In genomic region chr14:103898689-103899088, GRCm38 (mm10) we compare ENCODE assay signal across 8 mouse cellular contexts. TPM values are rescaled to one million over a fixed set of nuclear protein-coding genes. Genes with fewer than 3 reads are reported as not detected.
DNase-seq lines count a peak whose midpoint lies in the region; ATAC-seq and TF ChIP-seq lines count a peak whose summit lies in the region.

No protein-coding gene starts in this region.

- ATAC-seq in lung, postnatal 0 days: peak; percentile 28; the same call in 1 of the 2 replicates
- peak; percentile 76 for ATAC-seq in forebrain, embryonic 14.5 days
- no peak for ATAC-seq in kidney, postnatal 0 days (replicated peaks; ENCODE audit: low FRiP score, low read depth)
- peak; percentile 77 for ATAC-seq in midbrain, embryonic 14.5 days (ENCODE audit: low FRiP score, low TSS enrichment)
- ATAC-seq in erythroid progenitor cell, adult 5-6 weeks (replicated peaks; ENCODE audit: low FRiP score, poor library complexity, severe bottlenecking): no peak

- 28% methylated on average over 9 of the region's 9 CpGs for WGBS in lung, postnatal 0 days
- WGBS in forebrain, embryonic 14.5 days: 4% methylated on average over 9 of the region's 9 CpGs
- WGBS in kidney, postnatal 0 days: 19% methylated on average over 9 of the region's 9 CpGs
- WGBS in midbrain, embryonic 14.5 days: 4% methylated on average over 9 of the region's 9 CpGs

- no peaks in the 10 kb centered on the region for H3K36me3 ChIP-seq in lung, postnatal 0 days (ENCODE audit: insufficient read depth, low read length)
- H3K36me3 ChIP-seq in forebrain, embryonic 14.5 days (ENCODE audit: control insufficient read depth, insufficient read depth, low read length): no peaks in the 10 kb centered on the region
- H3K36me3 ChIP-seq in kidney, postnatal 0 days (ENCODE audit: insufficient read depth, low read length): no peaks in the 10 kb centered on the region
- H3K36me3 ChIP-seq in midbrain, embryonic 14.5 days (ENCODE audit: control insufficient read depth, insufficient read depth, low read length): no peaks in the 10 kb centered on the region

- H3K27me3 ChIP-seq in lung, postnatal 0 days (replicated peaks; ENCODE audit: insufficient read depth, low read length): no peaks in the 10 kb centered on the region
- no peaks in the 10 kb centered on the region for H3K27me3 ChIP-seq in forebrain, embryonic 14.5 days (replicated peaks; ENCODE audit: control insufficient read depth, insufficient read depth, low read length)
- H3K27me3 ChIP-seq in kidney, postnatal 0 days (ENCODE audit: insufficient read depth, low read length): no peaks in the 10 kb centered on the region
- H3K27me3 ChIP-seq in midbrain, embryonic 14.5 days (ENCODE audit: control insufficient read depth, insufficient read depth, low read length): no peaks in the 10 kb centered on the region

- no peak for TF ChIP-seq EP300 in lung, postnatal 0 days (IDR thresholded peaks at IDR 0.05)

- peak overlapping the region; percentile 44 for H3K4me2 ChIP-seq in lung, postnatal 0 days (replicated peaks; ENCODE audit: low read depth, low read length)
- H3K4me2 ChIP-seq in forebrain, embryonic 14.5 days (ENCODE audit: low read length): peak overlapping the region; percentile 58
- peak overlapping the region; percentile 56 for H3K4me2 ChIP-seq in kidney, postnatal 0 days (ENCODE audit: low read length)
- H3K4me2 ChIP-seq in midbrain, embryonic 14.5 days (ENCODE audit: low read length): peak overlapping the region; percentile 60

- peak; percentile 22 for DNase-seq in lung, postnatal 0 days (ENCODE audit: low spot score)
- DNase-seq in lung, postnatal 36 days: no peak
- DNase-seq in forebrain, embryonic 14.5 days (ENCODE audit: low spot score): peak; percentile 45
- DNase-seq in kidney, postnatal 0 days (ENCODE audit: low spot score): peak; percentile 39
- DNase-seq in midbrain, embryonic 14.5 days: peak; percentile 64
- no peak for DNase-seq in urinary bladder, postnatal 36 days (ENCODE audit: low spot score in 2 of 2)
- no peak for DNase-seq in ovary, postnatal 10 days (ENCODE audit: low spot score)

- H3K27ac ChIP-seq in lung, postnatal 0 days (ENCODE audit: low read length): 0 out of 2 replicates have a peak overlapping the region, but pooled peaks have one; percentile 15
- H3K27ac ChIP-seq in forebrain, embryonic 14.5 days (ENCODE audit: low read depth, low read length): no peak overlapping the region; the same call in 1 of the 2 replicates
- H3K27ac ChIP-seq in kidney, postnatal 0 days: no peak overlapping the region
- peak overlapping the region; percentile 74 for H3K27ac ChIP-seq in midbrain, embryonic 14.5 days (replicated peaks; ENCODE audit: low read depth, low read length)

- H3K9ac ChIP-seq in lung, postnatal 0 days (replicated peaks; ENCODE audit: low read depth): no peak overlapping the region
- peak overlapping the region; percentile 21; the same call in 1 of the 2 replicates for H3K9ac ChIP-seq in forebrain, embryonic 14.5 days (ENCODE audit: low read length)
- H3K9ac ChIP-seq in kidney, postnatal 0 days (ENCODE audit: low read depth, low read length): no peak overlapping the region
- H3K9ac ChIP-seq in midbrain, embryonic 14.5 days (replicated peaks; ENCODE audit: low read length): no peak overlapping the region

- no peak overlapping the region for H3K4me3 ChIP-seq in lung, postnatal 0 days (ENCODE audit: low read depth, low read length)
- peak overlapping the region; percentile 24 for H3K4me3 ChIP-seq in forebrain, embryonic 14.5 days (ENCODE audit: low read depth, low read length)
- H3K4me3 ChIP-seq in kidney, postnatal 0 days (replicated peaks; ENCODE audit: low read depth, low read length): peak overlapping the region; percentile 24
- H3K4me3 ChIP-seq in midbrain, embryonic 14.5 days (replicated peaks; ENCODE audit: low read depth, low read length): peak overlapping the region; percentile 27

- H3K4me1 ChIP-seq in lung, postnatal 0 days (ENCODE audit: insufficient read depth, low read depth, low read length): peaks cover 6% of the 10 kb centered on the region; the same call in 1 of the 2 replicates
- peaks cover 12% of the 10 kb centered on the region for H3K4me1 ChIP-seq in forebrain, embryonic 14.5 days (ENCODE audit: control insufficient read depth, insufficient read depth, low read length)
- H3K4me1 ChIP-seq in kidney, postnatal 0 days (replicated peaks; ENCODE audit: insufficient read depth, low read length): no peaks in the 10 kb centered on the region
- peaks cover 4% of the 10 kb centered on the region; the same call in 1 of the 2 replicates for H3K4me1 ChIP-seq in midbrain, embryonic 14.5 days (ENCODE audit: control insufficient read depth, insufficient read depth, low read length)

- H3K9me3 ChIP-seq in lung, postnatal 0 days (ENCODE audit: low read length): no peaks in the 10 kb centered on the region
- no peaks in the 10 kb centered on the region for H3K9me3 ChIP-seq in forebrain, embryonic 14.5 days (replicated peaks; ENCODE audit: control insufficient read depth, low read length)
- no peaks in the 10 kb centered on the region for H3K9me3 ChIP-seq in kidney, postnatal 0 days (replicated peaks; ENCODE audit: low read length)
- H3K9me3 ChIP-seq in midbrain, embryonic 14.5 days (ENCODE audit: control insufficient read depth, low read length): no peaks in the 10 kb centered on the region

- TF ChIP-seq CTCF in lung, postnatal 0 days (IDR thresholded peaks at IDR 0.05): no peak
- TF ChIP-seq CTCF in kidney, postnatal 0 days (IDR thresholded peaks at IDR 0.05; ENCODE audit: low read depth): no peak

RNA-seq across cellular contexts. Expression of gene Ednrb, which starts 54.5 kb away (rescaled TPM):
- 116 and 139 TPM in 2 replicates for polyA plus RNA-seq in lung, postnatal 0 days (2015; fragmentation: Nextera tagmentation; extraction: Ambion mirVana)
- polyA plus RNA-seq in forebrain, embryonic 14.5 days (2014; fragmentation: Nextera tagmentation; extraction: Ambion mirVana): 74.0 and 77.3 TPM in 2 replicates
- 70.3 and 73.0 TPM in 2 replicates for polyA plus RNA-seq in kidney, postnatal 0 days (2015; fragmentation: Nextera tagmentation; extraction: Ambion mirVana)
- 111 and 125 TPM in 2 replicates for polyA plus RNA-seq in midbrain, embryonic 14.5 days (2014; fragmentation: Nextera tagmentation; extraction: Ambion mirVana)
- total RNA-seq in erythroid progenitor cell, adult 5-6 weeks (2015; ENCODE audit: low replicate concordance): not detected in 2 replicates
- 1.0 TPM in 1 of 2 replicates, not detected in the other for total RNA-seq in erythroid progenitor cell, adult 5-6 weeks (2017; ENCODE audit: low replicate concordance)

Comparison
In these comparisons a context has a peak if more than half of its experiments do, and no peak if none do; other contexts are left out.
1. DNase-seq: peak in lung, postnatal 0 days (single experiment), forebrain, embryonic 14.5 days (single experiment), kidney, postnatal 0 days (single experiment) and midbrain, embryonic 14.5 days (single experiment); none in lung, postnatal 36 days (single experiment), urinary bladder, postnatal 36 days (0 of 2) and ovary, postnatal 10 days (single experiment).
2. ATAC-seq: peak in lung, postnatal 0 days (single experiment), forebrain, embryonic 14.5 days (single experiment) and midbrain, embryonic 14.5 days (single experiment); none in kidney, postnatal 0 days (single experiment) and erythroid progenitor cell, adult 5-6 weeks (single experiment).
3. H3K27ac ChIP-seq: peak in lung, postnatal 0 days (single experiment) and midbrain, embryonic 14.5 days (single experiment); none in forebrain, embryonic 14.5 days (single experiment) and kidney, postnatal 0 days (single experiment).
4. Peak in every context shown above with its lines, with median percentiles within 50 percentile points of each other: H3K4me2 ChIP-seq.